8 mouse cellular contexts compared by ENCODE assay signal in the genomic region with DNA sequence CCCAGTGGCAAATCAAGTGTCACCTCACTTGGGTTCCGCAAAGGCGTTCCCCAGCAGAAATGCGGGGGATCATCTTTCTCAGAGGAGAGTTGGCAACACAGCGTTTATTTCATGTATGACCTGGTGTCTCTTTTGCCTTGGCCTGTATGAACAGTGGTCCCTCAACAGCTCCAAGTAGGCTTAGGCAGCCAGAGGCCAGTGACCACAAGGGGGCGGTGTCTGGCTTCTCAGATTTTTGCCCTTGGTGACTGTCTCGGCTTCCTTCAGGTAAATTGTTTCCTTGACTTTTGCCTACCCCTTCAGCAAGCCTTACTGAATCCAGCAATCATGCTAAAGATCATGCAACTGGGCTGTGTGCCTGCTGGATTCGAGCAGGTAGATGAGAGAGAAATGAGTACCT. TPM values are rescaled to one million over a fixed set of nuclear protein-coding genes. Genes with fewer than 3 reads are reported as not detected.
DNase-seq lines count a peak whose midpoint lies in the region; ATAC-seq lines count a peak whose summit lies in the region.

No protein-coding gene starts in this region.

- intact Hi-C loops in left cerebral cortex, postnatal 4 days (cut with DNase I), result no loop called here

- ATAC-seq in frontal cortex, adult (ENCODE audit: low TSS enrichment), result peak; percentile 81
- no peak for ATAC-seq in erythroblast, adult 5-6 weeks (replicated peaks; ENCODE audit: low FRiP score, poor library complexity, severe bottlenecking)

- DNase-seq in kidney, adult 8-10 months, result peak; percentile 7 to 41
- DNase-seq in kidney, adult 11 months, result no peak
- peak; percentile 72 for DNase-seq in NIH3T3 (ENCODE audit: low read depth)
- DNase-seq in c-Kit-positive CD71-positive TER-119-negative erythroid progenitor cells, embryonic 14.5 days (ENCODE audit: low read depth), result peak; percentile 13
- peak; percentile 73 for DNase-seq in left cerebral cortex, postnatal 4 days
- peak; percentile 69 for DNase-seq in retina, postnatal 1 day

RNA-seq across cellular contexts. Expression of a gene that starts 48.6 kb away (rescaled TPM):
- 100 to 1,000 TPM; 180 TPM for total RNA-seq in left cerebral cortex, postnatal 4 days (2021)
- total RNA-seq in erythroblast, adult 5-6 weeks (2015; ENCODE audit: low replicate concordance), result not detected in 2 replicates
- total RNA-seq in erythroblast, adult 5-6 weeks (2017; ENCODE audit: low replicate concordance), result not detected in 2 replicates

Comparison
In these comparisons a context has a peak if more than half of its experiments do, and no peak if none do; other contexts are left out.
1. RNA of a gene that starts 48.6 kb away (total RNA-seq): 180 TPM in left cerebral cortex, postnatal 4 days; not detected in erythroblast, adult 5-6 weeks; every median in the first group is over 100 times any median in the second.